Mouse (Mus musculus) hindbrain, embryonic 14.5 days (tissue): Measurements from ENCODE around the gene Cmtm6. TPM values are rescaled to one million over a fixed set of nuclear protein-coding genes. Genes with fewer than 3 reads are reported as not detected.
"Not testable (repeated sequence)": the region's sequence is repeated elsewhere in the genome, so short reads cannot be mapped to it uniquely, and the experiment has no call there.

Source experiments
- ATAC-seq: fragments of 200-750 bp; cut with Nextera tagmentation; 2 replicates; pipeline ENCODE4 v1.8.0; 2017; ENCODE audit warnings: moderate number of reproducible peaks, mild to moderate bottlenecking, moderate TSS enrichment, moderate library complexity; ENCODE audit not compliant: low FRiP score
- DNase-seq: peaks from one replicate; pipeline ENCODE4 v3.0.0-alpha.2; 2015; ENCODE audit warnings: low spot score
- H3K27ac ChIP-seq: fragments of 300-500 bp; sonication (generic); 2 replicates; pipeline ENCODE4 v1.5.1; 2014; ENCODE audit warnings: mild to moderate bottlenecking, moderate library complexity
- H3K27me3 ChIP-seq: fragments of 300-500 bp; sonication (generic); 2 replicates; pipeline ENCODE4 v1.6.1; 2014; ENCODE audit warnings: mild to moderate bottlenecking, low read length, mixed read lengths; ENCODE audit not compliant: control insufficient read depth, insufficient read depth
- H3K36me3 ChIP-seq: fragments of 300-500 bp; sonication (generic); replicated peaks from 2 replicates; pipeline ENCODE4 v1.6.1; 2014; ENCODE audit not compliant: control insufficient read depth, insufficient read depth
- H3K4me1 ChIP-seq: fragments of 300-500 bp; sonication (generic); replicated peaks from 2 replicates; pipeline ENCODE4 v1.6.1; 2014; ENCODE audit warnings: antibody characterized with exemption, low read length, mixed read lengths; ENCODE audit not compliant: control insufficient read depth, insufficient read depth
- H3K4me2 ChIP-seq: fragments of 300-500 bp; sonication (generic); replicated peaks from 2 replicates; pipeline ENCODE4 v1.6.1; 2014; ENCODE audit warnings: mild to moderate bottlenecking, moderate library complexity
- H3K4me3 ChIP-seq: fragments of 300-500 bp; sonication (generic); replicated peaks from 2 replicates; pipeline ENCODE4 v1.5.1; 2014; ENCODE audit warnings: mild to moderate bottlenecking, low read length
- H3K9ac ChIP-seq: fragments of 300-500 bp; sonication (generic); 2 replicates; pipeline ENCODE4 v1.6.1; 2014
- H3K9me3 ChIP-seq: fragments of 300-500 bp; sonication (generic); 2 replicates; pipeline ENCODE4 v1.6.1; 2016; ENCODE audit warnings: low read length; ENCODE audit not compliant: control insufficient read depth
- whole genome bisulfite sequencing: fragments of 180-500 bp; shearing (Covaris S2); extraction: QIAGEN DNeasy Blood & Tissue Kit; methylation state at CpG from one replicate; pipeline ENCODE4 v1.1.7; 2014; 5-methylcytosine and 5-hydroxymethylcytosine counted together
- polyA plus RNA-seq: library from polyadenylated mRNA; unstranded; fragments of >200 nt; fragmentation: Nextera tagmentation; extraction: Ambion mirVana; gene quantifications from 2 replicates; pipeline ENCODE4 v1.2.1, GENCODE M21; 2014

The Cmtm6 gene
- polyA plus RNA-seq: 21.2 and 21.8 TPM in 2 replicates

DNA sequence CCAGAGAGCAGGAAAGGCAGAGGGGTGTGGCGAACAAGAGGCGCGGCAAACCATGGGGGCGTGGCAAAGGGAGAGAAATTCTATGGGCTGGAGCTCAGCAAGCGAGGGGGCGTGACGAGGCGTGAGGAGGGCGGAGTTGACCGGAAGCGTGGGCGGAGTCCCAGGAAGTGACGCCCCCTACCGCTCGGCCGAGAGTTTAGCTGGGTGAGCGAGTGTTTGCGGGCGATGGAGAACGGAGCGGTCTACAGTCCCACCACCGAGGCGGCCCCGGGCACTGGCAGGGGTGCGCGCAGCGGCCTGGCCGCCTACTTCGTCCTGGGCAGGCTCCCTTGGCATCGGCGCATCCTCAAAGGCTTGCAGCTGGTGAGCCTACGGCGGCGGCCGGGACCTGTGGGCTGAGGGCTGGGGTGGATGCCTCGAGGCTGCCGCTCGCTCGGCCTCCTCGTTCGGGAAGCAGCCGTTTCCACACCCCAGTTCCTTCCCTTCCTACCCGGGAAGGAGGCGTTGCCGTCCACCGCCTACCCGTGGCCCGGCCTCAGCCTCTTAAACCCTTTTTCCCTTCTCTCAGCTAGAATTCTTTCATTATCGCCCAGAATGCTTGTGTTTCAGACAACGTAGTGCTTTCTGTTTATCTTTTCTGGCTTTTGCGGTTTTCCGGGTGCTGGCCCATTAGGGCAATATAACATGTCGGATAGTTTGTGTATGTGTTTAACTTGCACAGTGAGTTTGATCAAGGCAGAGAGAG is at the start of gene Cmtm6:
TSS of gene Cmtm6 (plus strand) at position 106 of the 745 bp plus-strand sequence.
- DNase-seq (peak; percentile 93), ATAC-seq (peak; percentile 92)
- H3K4me1 ChIP-seq: peaks cover 19% of the 10 kb centered on the region
- peak within 1 kb of the TSS; percentile 83 for H3K9ac ChIP-seq
- peak within 1 kb of the TSS; percentile 83 for H3K27ac ChIP-seq
- no peaks in the 10 kb centered on the region for H3K9me3 ChIP-seq
- H3K27me3 ChIP-seq: no peaks in the 10 kb centered on the region
- peak within 1 kb of the TSS; percentile 80 for H3K4me2 ChIP-seq
- WGBS: under 1% methylated on average over 53 of the region's 53 CpGs
- H3K4me3 ChIP-seq: peak within 1 kb of the TSS; percentile 89
- H3K36me3 ChIP-seq: no peaks in the 10 kb centered on the region

DNA sequence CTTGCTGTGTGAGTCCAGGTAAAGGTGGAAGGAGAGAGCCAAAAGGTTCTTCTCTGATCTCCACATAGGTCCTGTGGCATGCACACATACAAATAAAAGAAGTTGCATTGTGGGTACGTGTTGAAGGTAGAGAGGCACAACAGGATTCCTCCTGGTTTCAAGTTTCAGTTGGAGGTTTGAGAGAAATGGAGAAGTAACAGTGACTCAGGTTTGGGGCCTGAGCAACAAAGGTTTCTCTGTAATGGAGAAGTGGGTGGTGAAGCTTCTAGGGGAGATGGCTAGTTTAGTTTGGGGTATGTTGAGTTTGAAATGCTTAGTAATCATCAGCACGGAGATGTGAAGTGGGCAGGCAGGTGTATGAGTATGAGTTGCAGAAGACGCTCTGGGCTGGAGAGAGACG is 48.7 kb upstream of the Cmtm6 start:
- Histone ChIP-seq H3K27me3 (no peaks in the 10 kb centered on the region), H3K4me3 (no peak overlapping the region)
- WGBS: 91% methylated on average over 4 of the region's 4 CpGs

DNA sequence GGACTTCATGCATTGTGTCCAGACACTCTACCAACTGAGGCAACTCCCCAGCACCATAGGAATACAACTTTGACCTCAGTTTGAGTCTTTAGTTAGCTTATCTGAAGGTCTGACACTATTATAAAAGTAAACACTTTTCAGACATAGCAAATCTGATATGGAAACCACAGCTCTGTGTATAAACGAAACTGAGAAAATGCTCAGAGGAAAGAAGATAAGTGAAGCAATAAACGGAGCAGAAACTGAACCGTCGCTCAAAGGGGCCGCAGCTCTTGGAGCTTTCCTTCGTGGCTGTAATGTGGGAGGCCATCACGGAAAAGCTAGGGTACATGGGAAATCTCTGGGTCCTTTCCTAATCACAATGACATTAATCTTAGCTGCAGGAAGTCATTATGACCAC is 44.7 kb upstream of the Cmtm6 start:
- WGBS: 92% methylated on average over 7 of the region's 7 CpGs
- H3K36me3 ChIP-seq: peaks cover 4% of the 10 kb centered on the region; the same call in 1 of the 2 replicates
- H3K27me3 ChIP-seq: no peaks in the 10 kb centered on the region

More for the DNA sequence above, 48.7 kb upstream of the Cmtm6 start:
- H3K9me3 ChIP-seq: no peaks in the 10 kb centered on the region
- H3K27ac ChIP-seq: no peak overlapping the region
- no peaks in the 10 kb centered on the region for H3K36me3 ChIP-seq
- no peak overlapping the region for H3K4me2 ChIP-seq
- no peaks in the 10 kb centered on the region for H3K4me1 ChIP-seq
- no peak for ATAC-seq
- H3K9ac ChIP-seq: no peak overlapping the region
- no peak for DNase-seq

DNA sequence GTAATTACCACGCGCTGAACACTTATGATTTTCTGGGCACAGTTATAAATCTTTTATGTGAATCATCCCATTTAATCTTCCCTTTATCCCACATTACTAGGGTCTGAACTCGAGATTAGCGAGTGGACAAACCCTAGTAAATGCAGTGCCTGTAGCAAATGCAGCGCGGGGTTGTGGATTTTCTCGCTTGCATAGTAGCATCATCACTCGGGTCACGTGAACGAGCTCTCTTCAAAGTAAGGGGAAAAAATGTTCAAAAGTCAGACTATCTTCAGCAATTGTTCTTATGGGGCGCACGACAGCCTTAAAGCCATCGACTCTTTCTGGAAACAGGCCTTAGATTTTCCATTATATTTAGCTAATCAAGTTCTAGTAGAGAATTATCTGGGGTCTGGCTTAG is 43.3 kb upstream of the Cmtm6 start:
- peak overlapping the region; percentile 99 for H3K9ac ChIP-seq
- H3K27ac ChIP-seq: peak overlapping the region; percentile 98; the same call in 1 of the 2 replicates
- H3K36me3 ChIP-seq: peaks cover 15% of the 10 kb centered on the region
- no peak for ATAC-seq
- no peak for DNase-seq
- no peaks in the 10 kb centered on the region for H3K27me3 ChIP-seq
- H3K9me3 ChIP-seq: no peaks in the 10 kb centered on the region
- 75% methylated on average over 13 of the region's 13 CpGs for WGBS
- H3K4me3 ChIP-seq: peak overlapping the region; percentile 99
- H3K4me2 ChIP-seq: peak overlapping the region; percentile 63
- peaks cover 22% of the 10 kb centered on the region for H3K4me1 ChIP-seq

More for the DNA sequence above, 44.7 kb upstream of the Cmtm6 start:
- Histone ChIP-seq H3K27ac (no peak overlapping the region), H3K4me2 (no peak overlapping the region), H3K9ac (no peak overlapping the region), H3K4me3 (no peak overlapping the region), H3K9me3 (no peaks in the 10 kb centered on the region), H3K4me1 (peaks cover 16% of the 10 kb centered on the region)
- no peak for DNase-seq
- ATAC-seq: no peak

DNA sequence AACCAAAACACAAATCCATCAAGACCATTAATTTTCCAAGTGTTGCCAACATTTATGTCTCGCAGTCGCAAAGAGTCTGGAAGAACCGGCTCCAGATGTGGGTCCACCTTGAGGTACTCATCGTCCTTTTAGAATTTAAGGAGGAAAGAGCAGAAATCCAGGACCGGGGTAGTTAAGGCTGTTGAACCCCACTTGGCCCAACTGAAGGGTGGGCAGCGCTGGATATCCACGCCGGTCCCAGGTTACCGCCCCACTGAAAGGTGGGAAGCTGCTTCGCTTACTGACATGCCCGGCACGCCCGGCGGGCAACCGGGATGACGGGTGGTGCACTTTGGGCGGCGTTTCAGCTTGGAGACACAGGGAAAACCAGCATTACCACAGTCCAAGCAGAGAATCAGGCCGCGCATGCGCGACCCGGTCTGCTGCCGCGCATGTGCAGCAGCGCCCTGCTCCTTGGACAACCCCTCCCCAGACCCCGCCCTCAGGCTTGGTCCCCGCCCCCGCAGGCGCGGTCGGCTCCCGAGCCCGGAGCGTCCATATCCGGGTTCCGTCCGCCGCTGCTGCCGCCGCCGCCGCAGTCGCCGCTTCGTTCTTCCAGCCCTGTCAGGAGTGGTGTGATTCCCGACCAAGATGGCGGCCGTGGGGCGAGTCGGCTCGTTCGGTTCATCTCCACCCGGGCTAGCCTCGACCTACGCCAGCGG is 42.5 kb upstream of the Cmtm6 start, which contains the start of gene Dync1li1:
TSS of gene Dync1li1 (plus strand) at position 539 of the 701 bp plus-strand sequence.
- Histone ChIP-seq H3K9me3 (no peaks in the 10 kb centered on the region), H3K4me2 (peak within 1 kb of the TSS; percentile 63), H3K4me3 (peak within 1 kb of the TSS; percentile 99), H3K36me3 (peaks cover 23% of the 10 kb centered on the region), H3K27me3 (no peaks in the 10 kb centered on the region), H3K9ac (peak within 1 kb of the TSS; percentile 99), H3K27ac (peak within 1 kb of the TSS; percentile 98), H3K4me1 (peaks cover 22% of the 10 kb centered on the region)
- peak; percentile 97 for DNase-seq
- peak; percentile 94 for ATAC-seq
- under 1% methylated on average over 55 of the region's 57 CpGs for WGBS

DNA sequence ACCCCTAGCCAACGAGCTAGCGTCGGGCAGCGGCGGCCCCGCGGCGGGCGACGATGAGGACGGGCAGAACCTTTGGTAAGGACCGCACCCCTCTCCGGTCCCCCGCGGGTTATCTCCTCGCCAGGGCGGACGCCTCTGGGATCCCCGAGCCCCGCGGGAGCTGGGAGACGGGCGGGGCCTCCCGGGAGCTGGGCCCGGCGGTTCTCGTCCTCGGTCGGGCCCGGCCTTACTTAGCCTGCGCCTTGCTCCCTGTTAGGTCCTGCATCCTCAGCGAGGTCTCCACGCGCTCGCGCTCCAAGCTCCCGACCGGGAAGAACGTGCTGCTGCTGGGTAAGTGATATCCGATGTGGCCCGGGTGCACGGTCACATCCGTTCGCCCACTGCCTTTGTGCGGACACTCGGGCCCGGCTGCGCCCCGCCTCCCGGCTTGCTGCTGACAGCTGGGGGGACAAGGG is 41.9 kb upstream of the Cmtm6 start:
- Histone ChIP-seq H3K4me1 (peaks cover 22% of the 10 kb centered on the region), H3K27ac (peak overlapping the region; percentile 98), H3K4me2 (peak overlapping the region; percentile 63), H3K9ac (peak overlapping the region; percentile 99), H3K27me3 (no peaks in the 10 kb centered on the region), H3K4me3 (peak overlapping the region; percentile 99), H3K9me3 (no peaks in the 10 kb centered on the region), H3K36me3 (peaks cover 29% of the 10 kb centered on the region)
- DNase-seq (peak; percentile 47), ATAC-seq (peak; percentile 75)
- under 1% methylated on average over 50 of the region's 50 CpGs for WGBS

DNA sequence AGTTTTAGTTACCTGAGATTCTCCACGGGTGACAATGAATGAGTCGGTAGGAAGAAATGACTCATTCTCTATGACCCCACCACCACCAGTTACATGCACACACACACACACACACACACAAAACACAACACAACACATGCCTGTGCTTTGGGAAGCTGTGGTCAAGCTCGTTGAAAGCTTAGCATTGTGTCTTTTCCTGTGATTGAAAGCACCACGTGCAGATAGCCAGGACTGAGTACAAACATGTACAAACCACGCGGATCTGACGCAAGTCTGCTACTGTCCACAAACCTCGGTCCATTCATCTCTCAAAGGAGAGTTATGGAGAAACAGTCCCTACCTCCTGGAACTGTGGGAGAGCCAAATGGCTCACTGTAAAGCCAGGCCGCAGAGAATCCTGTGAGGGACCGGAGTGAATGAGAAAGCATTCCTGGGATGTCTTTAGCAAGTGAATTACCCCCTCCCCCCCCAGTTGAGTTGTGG is 40.8 kb upstream of the Cmtm6 start:
- H3K36me3 ChIP-seq: peaks cover 41% of the 10 kb centered on the region
- 5% methylated on average over 10 of the region's 10 CpGs for WGBS
- peak overlapping the region; percentile 99 for H3K4me3 ChIP-seq
- no peaks in the 10 kb centered on the region for H3K9me3 ChIP-seq
- peak overlapping the region; percentile 99 for H3K9ac ChIP-seq
- H3K27me3 ChIP-seq: no peaks in the 10 kb centered on the region
- no peak for DNase-seq
- no peak overlapping the region for H3K27ac ChIP-seq
- H3K4me2 ChIP-seq: peak overlapping the region; percentile 63
- H3K4me1 ChIP-seq: peaks cover 22% of the 10 kb centered on the region
- no peak for ATAC-seq

DNA sequence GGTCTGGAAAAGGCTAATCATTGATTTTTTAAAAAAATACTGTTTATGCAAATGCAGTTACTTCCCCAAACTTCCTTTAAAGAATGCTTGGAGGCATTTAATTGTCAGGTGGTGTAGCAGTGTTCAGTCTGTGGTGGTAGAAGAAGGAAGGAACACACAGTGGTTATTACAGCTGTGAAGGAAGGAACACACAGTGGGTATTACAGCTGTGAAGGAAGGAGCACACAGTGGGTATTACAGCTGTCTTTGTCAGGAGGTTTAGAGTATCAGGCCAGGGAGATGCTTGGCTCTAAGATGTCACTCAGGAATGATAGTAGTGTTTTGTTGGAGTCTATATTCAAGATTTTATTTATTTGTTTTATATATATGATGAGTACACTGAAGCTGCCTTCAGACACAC is 39.8 kb upstream of the Cmtm6 start:
- ATAC-seq (no peak), DNase-seq (no peak)
- Histone ChIP-seq H3K36me3 (peaks cover 42% of the 10 kb centered on the region), H3K4me1 (peaks cover 22% of the 10 kb centered on the region), H3K4me3 (0 out of 2 replicates have a peak overlapping the region, but pooled peaks have one; percentile 99), H3K9me3 (no peaks in the 10 kb centered on the region), H3K27ac (no peak overlapping the region), H3K4me2 (peak overlapping the region; percentile 63), H3K9ac (no peak overlapping the region), H3K27me3 (no peaks in the 10 kb centered on the region)

DNA sequence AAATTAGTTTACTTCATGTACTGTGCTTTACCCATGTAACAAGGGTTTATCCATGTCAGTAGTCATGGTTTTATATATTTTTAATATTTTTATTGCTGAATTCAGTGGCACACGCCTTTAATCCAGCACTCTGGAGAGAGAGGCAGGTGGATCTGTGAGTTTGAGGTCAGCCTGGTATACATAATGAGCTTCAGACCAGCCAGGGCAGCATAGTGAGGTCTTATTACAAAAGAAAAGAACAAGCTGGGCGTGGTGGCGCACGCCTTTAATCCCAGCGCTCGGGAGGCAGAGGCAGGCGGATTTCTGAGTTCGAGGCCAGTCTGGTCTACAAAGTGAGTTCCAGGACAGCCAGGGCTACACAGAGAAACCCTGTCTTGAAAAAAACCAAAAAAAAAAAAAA is 35.3 kb upstream of the Cmtm6 start:
- H3K9ac ChIP-seq, ATAC-seq, H3K4me2 ChIP-seq, H3K27me3 ChIP-seq, H3K9me3 ChIP-seq, H3K27ac ChIP-seq, DNase-seq, H3K4me3 ChIP-seq: not testable (repeated sequence)
- 93% methylated on average over 8 of the region's 8 CpGs for WGBS
- Histone ChIP-seq H3K36me3 (peaks cover 53% of the 10 kb centered on the region), H3K4me1 (peaks cover 10% of the 10 kb centered on the region; the same call in 1 of the 2 replicates)
